Mouse (Mus musculus) hindbrain, embryonic 15.5 days (tissue): ENCODE results near the gene Il2ra. TPM values are rescaled to one million over a fixed set of nuclear protein-coding genes. Genes with fewer than 3 reads are reported as not detected.

ENCODE experiments used
- ATAC-seq: fragments of 200-750 bp; cut with Nextera tagmentation; 2 replicates; pipeline ENCODE4 v1.8.0; 2017; ENCODE audit warnings: low read depth, moderate number of reproducible peaks, moderate TSS enrichment; ENCODE audit not compliant: low FRiP score
- H3K27ac ChIP-seq: fragments of 300-500 bp; sonication (generic); replicated peaks from 2 replicates; pipeline ENCODE4 v1.5.1; 2015; ENCODE audit warnings: mild to moderate bottlenecking, inconsistent platforms
- H3K27me3 ChIP-seq: fragments of 300-500 bp; sonication (generic); 2 replicates; pipeline ENCODE4 v1.6.1; 2015; ENCODE audit warnings: control low read depth, inconsistent platforms
- H3K36me3 ChIP-seq: fragments of 300-500 bp; sonication (generic); 2 replicates; pipeline ENCODE4 v1.6.1; 2015; ENCODE audit warnings: control low read depth, inconsistent platforms
- H3K4me1 ChIP-seq: fragments of 300-500 bp; sonication (generic); replicated peaks from 2 replicates; pipeline ENCODE4 v1.6.1; 2015; ENCODE audit warnings: control low read depth, inconsistent platforms
- H3K4me2 ChIP-seq: fragments of 300-500 bp; sonication (generic); 2 replicates; pipeline ENCODE4 v1.6.1; 2015; ENCODE audit warnings: moderate library complexity, mild to moderate bottlenecking, inconsistent platforms
- H3K4me3 ChIP-seq: fragments of 300-500 bp; sonication (generic); 2 replicates; pipeline ENCODE4 v1.5.1; 2015; ENCODE audit warnings: mild to moderate bottlenecking, inconsistent platforms
- H3K9ac ChIP-seq: fragments of 300-500 bp; sonication (generic); 2 replicates; pipeline ENCODE4 v1.6.1; 2015; ENCODE audit warnings: inconsistent platforms
- H3K9me3 ChIP-seq: fragments of 300-500 bp; sonication (generic); 2 replicates; pipeline ENCODE4 v1.6.1; 2016; ENCODE audit warnings: control low read depth, inconsistent platforms
- WGBS: fragments of 180-500 bp; shearing (Covaris S2); methylation state at CpG from one replicate; pipeline ENCODE4 v1.1.7; 2015; 5-methylcytosine and 5-hydroxymethylcytosine counted together
- polyA plus RNA-seq: library from polyadenylated mRNA; unstranded; fragments of >200 nt; fragmentation: Nextera tagmentation; extraction: Ambion mirVana; gene quantifications from 2 replicates; pipeline ENCODE4 v1.2.1, GENCODE M21; 2015

Gene Il2ra
- polyA plus RNA-seq, 1 experiment from 2014 or later = 0.05 TPM

DNA sequence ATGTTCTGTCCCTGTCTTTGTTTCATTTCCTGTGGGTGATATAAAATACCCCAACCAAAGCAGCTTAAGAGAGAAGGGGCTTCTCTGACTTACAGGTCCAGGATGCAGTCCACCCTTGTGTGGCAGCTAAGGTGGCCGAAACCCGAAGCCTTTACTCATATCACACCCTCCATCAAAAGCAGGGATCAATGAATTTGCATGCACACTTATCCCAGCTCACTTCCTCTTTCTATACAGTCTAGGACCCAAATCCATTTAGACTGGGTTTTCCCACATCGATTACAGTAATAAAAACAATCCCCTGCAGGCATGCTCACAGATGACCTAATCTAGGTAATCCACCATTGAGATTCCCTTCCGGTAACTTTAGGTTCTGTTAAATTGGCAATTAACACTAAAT, 43.9 kb downstream of the Il2ra start:
- WGBS = 90% methylated on average over 4 of the region's 4 CpGs
- no peaks in the 10 kb centered on the region for H3K4me1 ChIP-seq
- H3K27ac ChIP-seq = no peak overlapping the region
- no peak overlapping the region for H3K4me2 ChIP-seq
- no peak for ATAC-seq
- H3K9me3 ChIP-seq = no peaks in the 10 kb centered on the region
- no peak overlapping the region for H3K4me3 ChIP-seq
- H3K27me3 ChIP-seq = no peaks in the 10 kb centered on the region
- no peak overlapping the region for H3K9ac ChIP-seq
- H3K36me3 ChIP-seq = no peaks in the 10 kb centered on the region

DNA sequence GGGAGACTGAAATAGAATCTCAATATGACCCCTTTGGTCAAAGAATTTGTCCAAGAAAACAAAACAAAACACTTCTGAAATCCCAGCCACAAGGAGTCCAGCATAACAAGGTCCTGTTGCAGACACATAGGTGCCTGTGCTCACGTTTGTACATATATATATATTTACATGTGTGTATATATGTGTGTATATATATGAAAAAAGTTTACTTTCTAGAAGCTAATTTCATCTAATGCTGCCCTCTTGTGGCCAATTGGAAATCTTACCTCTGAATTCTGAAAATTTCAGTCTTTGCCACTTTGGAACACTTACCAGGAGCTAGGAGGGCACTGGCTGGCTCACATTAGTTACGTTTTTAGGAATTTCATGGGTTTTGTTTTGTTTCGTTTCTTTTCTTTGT, 44.8 kb downstream of the Il2ra start:
- no peak for ATAC-seq
- 27% methylated on average over 3 of the region's 3 CpGs for WGBS

GRCm38 (mm10) chr2:11690201-11690890, 47.7 kb downstream of the Il2ra start:
- Histone ChIP-seq H3K27ac (no peak overlapping the region), H3K9me3 (no peaks in the 10 kb centered on the region), H3K4me3 (no peak overlapping the region), H3K4me1 (no peaks in the 10 kb centered on the region), H3K4me2 (no peak overlapping the region), H3K27me3 (no peaks in the 10 kb centered on the region), H3K36me3 (no peaks in the 10 kb centered on the region), H3K9ac (no peak overlapping the region)
- no peak for ATAC-seq
- 75% methylated on average over 8 of the region's 8 CpGs for WGBS

More for the DNA sequence above, 44.8 kb downstream of the Il2ra start:
- H3K9me3 ChIP-seq = no peaks in the 10 kb centered on the region
- H3K4me3 ChIP-seq = no peak overlapping the region
- H3K4me1 ChIP-seq = no peaks in the 10 kb centered on the region
- H3K36me3 ChIP-seq = no peaks in the 10 kb centered on the region
- no peak overlapping the region for H3K27ac ChIP-seq
- no peaks in the 10 kb centered on the region for H3K27me3 ChIP-seq
- no peak overlapping the region for H3K9ac ChIP-seq
- H3K4me2 ChIP-seq = no peak overlapping the region

DNA sequence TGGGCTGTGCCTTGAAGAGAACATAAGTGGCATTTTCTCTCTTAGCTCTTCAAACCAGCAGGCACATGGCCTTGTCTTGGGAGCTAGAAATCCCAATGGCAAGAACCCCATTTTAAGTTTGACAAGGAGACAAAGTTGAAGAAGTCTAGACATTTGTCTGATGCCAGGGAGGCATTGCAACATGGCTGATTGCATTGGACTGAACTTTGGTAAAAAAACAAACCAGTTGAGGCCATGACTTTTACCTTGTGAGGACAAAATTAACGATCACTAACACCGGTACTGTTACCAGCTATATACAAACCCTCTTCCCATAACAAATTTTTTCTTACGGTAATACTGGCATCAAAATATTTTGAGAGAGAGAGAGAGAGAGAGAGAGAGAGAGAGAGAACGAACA, 50.7 kb downstream of the Il2ra start:
- Histone ChIP-seq H3K4me2 (no peak overlapping the region), H3K36me3 (no peaks in the 10 kb centered on the region), H3K4me3 (no peak overlapping the region), H3K27me3 (no peaks in the 10 kb centered on the region), H3K9me3 (no peaks in the 10 kb centered on the region), H3K4me1 (no peaks in the 10 kb centered on the region), H3K9ac (no peak overlapping the region), H3K27ac (no peak overlapping the region)
- ATAC-seq = no peak
- 93% methylated on average over 4 of the region's 4 CpGs for WGBS

- no peaks in the 10 kb centered on the region for H3K9me3 ChIP-seq
- no peaks in the 10 kb centered on the region for H3K27me3 ChIP-seq
- H3K4me3 ChIP-seq = no peak overlapping the region
- WGBS = 79% methylated on average over 2 of the region's 2 CpGs
- no peaks in the 10 kb centered on the region for H3K4me1 ChIP-seq
- no peak overlapping the region for H3K4me2 ChIP-seq
- H3K9ac ChIP-seq = no peak overlapping the region
- H3K36me3 ChIP-seq = no peaks in the 10 kb centered on the region
- no peak overlapping the region for H3K27ac ChIP-seq
- ATAC-seq = no peak
These were observed 51.5 kb downstream of the Il2ra start for GRCm38 (mm10) chr2:11694104-11694503.

- H3K4me3 ChIP-seq = no peak overlapping the region
- 73% methylated on average over 2 of the region's 2 CpGs for WGBS
- no peak overlapping the region for H3K27ac ChIP-seq
- H3K27me3 ChIP-seq = no peaks in the 10 kb centered on the region
- no peak for ATAC-seq
- no peaks in the 10 kb centered on the region for H3K9me3 ChIP-seq
- no peaks in the 10 kb centered on the region for H3K4me1 ChIP-seq
- no peaks in the 10 kb centered on the region for H3K36me3 ChIP-seq
- H3K4me2 ChIP-seq = no peak overlapping the region
- no peak overlapping the region for H3K9ac ChIP-seq
These were observed 53.3 kb downstream of the Il2ra start for GRCm38 (mm10) chr2:11695867-11696266.

DNA sequence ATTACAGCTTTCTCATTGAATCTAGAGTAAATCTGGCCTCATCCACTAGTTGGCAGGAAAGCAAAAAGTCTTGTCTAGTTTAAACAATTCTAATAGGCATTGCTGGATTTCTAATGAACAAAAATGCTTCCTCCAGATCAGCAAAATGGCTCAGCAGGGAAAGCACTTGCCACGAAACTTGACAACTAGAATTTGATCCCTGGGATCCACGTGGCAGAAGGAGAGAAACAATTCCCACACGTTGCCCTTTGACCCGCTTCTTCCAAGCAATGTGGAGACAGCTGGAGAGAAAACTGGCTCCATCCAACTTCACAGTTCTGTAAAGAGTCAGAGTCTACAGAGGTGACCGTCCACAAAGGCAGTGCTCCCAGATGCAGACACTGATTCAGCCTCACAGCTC, 56.4 kb downstream of the Il2ra start:
- Histone ChIP-seq H3K4me3 (no peak overlapping the region), H3K4me2 (no peak overlapping the region), H3K9me3 (no peaks in the 10 kb centered on the region), H3K27me3 (no peaks in the 10 kb centered on the region), H3K27ac (no peak overlapping the region), H3K4me1 (no peaks in the 10 kb centered on the region), H3K36me3 (no peaks in the 10 kb centered on the region), H3K9ac (no peak overlapping the region)
- 53% methylated on average over 5 of the region's 5 CpGs for WGBS
- no peak for ATAC-seq

DNA sequence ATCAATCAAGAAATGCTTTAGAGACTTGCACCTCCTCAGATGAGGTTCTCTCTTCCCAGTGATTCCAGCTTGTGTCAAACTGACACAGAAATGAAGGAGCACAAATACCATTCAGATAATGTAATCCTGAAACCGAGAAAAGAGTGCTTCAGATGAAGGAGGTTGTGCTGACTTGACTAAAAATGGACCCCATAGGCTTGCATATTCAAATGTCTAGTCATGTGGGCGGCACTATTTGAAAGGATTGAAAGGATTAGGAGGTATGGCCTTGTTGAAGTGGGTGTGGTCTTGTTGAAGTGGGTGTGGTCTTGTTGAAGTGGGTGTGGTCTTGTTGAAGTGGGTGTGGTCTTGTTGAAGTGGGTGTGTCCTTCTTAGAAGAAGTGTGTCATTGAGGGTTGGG, 57.3 kb downstream of the Il2ra start:
- 92% methylated on average over 2 of the region's 2 CpGs for WGBS
- Histone ChIP-seq H3K4me1 (no peaks in the 10 kb centered on the region), H3K36me3 (no peaks in the 10 kb centered on the region), H3K27ac (no peak overlapping the region), H3K9ac (no peak overlapping the region), H3K27me3 (peaks cover 3% of the 10 kb centered on the region; the same call in 1 of the 2 replicates), H3K4me2 (no peak overlapping the region), H3K4me3 (no peak overlapping the region), H3K9me3 (no peaks in the 10 kb centered on the region)
- no peak for ATAC-seq

DNA sequence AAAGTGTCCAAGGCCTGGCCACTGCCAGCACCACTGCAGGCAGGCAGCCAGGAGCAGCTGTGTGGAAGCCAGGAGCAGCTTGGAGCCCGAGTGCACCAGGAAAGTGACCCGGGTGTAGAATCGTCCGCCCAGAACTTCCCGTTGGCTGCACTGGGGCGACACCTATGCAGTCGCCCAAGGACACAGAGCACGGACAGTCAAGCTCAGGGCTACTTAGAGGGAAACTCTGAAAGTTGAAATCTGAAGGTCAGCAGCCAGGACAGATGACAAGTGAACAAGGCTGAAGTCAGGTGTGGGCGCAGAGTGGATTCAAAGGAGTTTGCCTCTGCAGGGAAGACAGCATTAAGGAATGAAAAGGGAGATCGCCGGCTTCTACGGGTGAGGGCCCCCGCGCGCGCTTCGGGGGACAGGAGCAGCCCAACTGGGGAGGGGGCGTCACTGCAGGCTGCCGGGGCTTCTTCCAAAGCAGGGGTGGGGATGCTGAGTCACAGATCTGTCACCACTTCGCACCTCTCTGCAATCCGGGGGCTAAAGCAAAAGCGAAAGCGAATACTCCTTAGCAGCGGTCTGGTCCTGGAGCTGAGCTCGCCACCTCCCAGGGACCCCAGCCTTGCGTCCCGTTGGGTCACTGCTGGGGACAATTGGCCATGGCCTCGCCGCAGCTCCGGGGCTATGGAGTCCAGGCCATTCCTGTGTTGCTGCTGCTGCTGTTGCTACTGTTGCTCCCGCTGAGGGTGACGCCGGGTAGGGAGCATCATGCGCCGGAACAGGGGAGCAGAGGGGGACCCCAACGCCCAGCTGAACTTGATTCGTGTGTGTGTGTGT, 62.8 kb downstream of the Il2ra start, which contains the start of gene Il15ra:
Il15ra (plus strand) TSS at position 90 of the 825 bp plus-strand sequence.
- Histone ChIP-seq H3K27ac (no peak within 1 kb of the TSS), H3K36me3 (no peaks in the 10 kb centered on the region), H3K4me2 (peak within 1 kb of the TSS; percentile 100), H3K9me3 (no peaks in the 10 kb centered on the region), H3K4me1 (peaks cover 18% of the 10 kb centered on the region), H3K4me3 (peak within 1 kb of the TSS; percentile 63), H3K9ac (peak within 1 kb of the TSS; percentile 56), H3K27me3 (peaks cover 23% of the 10 kb centered on the region)
- peak; percentile 78 for ATAC-seq
- WGBS = under 1% methylated on average over 37 of the region's 37 CpGs

DNA sequence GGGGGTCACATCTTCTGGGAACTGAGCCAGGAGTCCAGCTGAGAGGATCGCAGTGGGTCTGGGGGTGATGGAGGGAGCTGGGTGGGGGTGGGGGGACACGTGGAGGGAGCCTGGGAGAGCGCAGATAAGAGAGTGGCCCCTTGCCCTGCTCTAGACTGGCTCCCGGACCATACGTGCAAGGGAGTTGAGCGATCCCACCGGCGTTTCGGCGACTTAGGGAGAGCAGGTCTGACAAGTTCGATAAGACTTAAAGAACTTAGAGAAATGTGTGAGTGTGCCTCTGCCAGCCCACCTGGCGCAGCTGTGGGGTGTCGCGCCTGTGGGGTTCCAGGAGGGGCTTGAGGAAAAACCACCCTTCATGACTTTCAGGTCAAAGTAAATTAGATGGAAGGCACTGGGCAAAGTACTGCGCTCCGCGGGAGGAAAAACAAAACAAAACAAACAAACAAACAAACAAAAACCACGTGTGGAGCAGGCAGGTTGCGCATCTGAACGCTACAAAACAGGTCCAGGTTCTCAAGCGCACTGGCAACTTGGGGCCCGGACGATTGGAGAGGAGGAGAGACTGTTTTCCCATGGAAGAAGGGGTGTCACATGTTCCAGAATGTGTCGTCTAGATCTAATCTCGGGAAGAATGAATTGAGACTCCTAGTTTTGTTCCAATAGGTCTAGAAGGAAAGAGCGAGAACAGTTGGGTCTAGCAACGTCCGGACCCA, 63.6 kb downstream of the Il2ra start:
- 4% methylated on average over 28 of the region's 28 CpGs for WGBS
- Histone ChIP-seq H3K27ac (no peak overlapping the region), H3K27me3 (peaks cover 23% of the 10 kb centered on the region), H3K4me1 (peaks cover 18% of the 10 kb centered on the region), H3K9ac (peak overlapping the region; percentile 56), H3K4me3 (peak overlapping the region; percentile 63), H3K36me3 (no peaks in the 10 kb centered on the region), H3K4me2 (peak overlapping the region; percentile 100), H3K9me3 (no peaks in the 10 kb centered on the region)
- peak; percentile 57 for ATAC-seq

DNA sequence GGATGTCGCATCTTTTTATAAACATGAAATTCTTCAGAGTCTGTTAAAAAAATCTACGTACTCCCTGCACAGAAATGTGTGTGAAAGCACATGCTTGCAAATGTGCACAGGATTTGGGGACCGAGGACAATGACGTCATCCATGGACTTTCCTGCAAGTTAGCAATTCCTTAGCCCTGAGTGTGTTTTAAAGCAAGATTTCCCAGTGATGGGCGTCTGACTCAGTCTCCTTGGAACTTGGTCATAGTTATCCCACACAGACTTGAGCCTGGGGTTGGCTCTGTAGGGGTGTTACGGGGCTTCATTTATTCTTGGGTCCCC, 64.1 kb downstream of the Il2ra start:
- Histone ChIP-seq H3K4me1 (peaks cover 18% of the 10 kb centered on the region), H3K27me3 (peaks cover 23% of the 10 kb centered on the region), H3K9me3 (no peaks in the 10 kb centered on the region), H3K9ac (no peak overlapping the region), H3K4me2 (peak overlapping the region; percentile 100), H3K27ac (no peak overlapping the region), H3K4me3 (peak overlapping the region; percentile 63; the same call in 1 of the 2 replicates), H3K36me3 (no peaks in the 10 kb centered on the region)
- WGBS = 38% methylated on average over 6 of the region's 6 CpGs
- no peak for ATAC-seq

GRCm38 (mm10) chr2:11708538-11708937, 65.9 kb downstream of the Il2ra start:
- Histone ChIP-seq H3K4me2 (no peak overlapping the region), H3K36me3 (no peaks in the 10 kb centered on the region), H3K9me3 (no peaks in the 10 kb centered on the region), H3K4me3 (no peak overlapping the region), H3K27me3 (peaks cover 23% of the 10 kb centered on the region), H3K4me1 (peaks cover 18% of the 10 kb centered on the region), H3K27ac (no peak overlapping the region), H3K9ac (no peak overlapping the region)
- WGBS = 92% methylated on average over 5 of the region's 5 CpGs
- ATAC-seq = no peak
